Mouse (Mus musculus) liver, postnatal 0 days (tissue): ENCODE measurements around the gene Pla2g16. TPM values are rescaled to one million over a fixed set of nuclear protein-coding genes. Genes with fewer than 3 reads are reported as not detected.

Source experiments
- ATAC-seq: fragments of 200-750 bp; cut with Nextera tagmentation; 2 replicates; pipeline ENCODE4 v1.8.0; 2017; ENCODE audit warnings: mild to moderate bottlenecking, moderate library complexity
- DNase-seq: peaks from one replicate; pipeline ENCODE4 v3.0.0-alpha.2; 2016
- H3K27ac ChIP-seq: fragments of 300-500 bp; sonication (generic); 2 replicates; pipeline ENCODE4 v1.5.1; 2014; ENCODE audit warnings: antibody characterized with exemption, moderate library complexity, mild to moderate bottlenecking, low read depth
- H3K27me3 ChIP-seq: fragments of 300-500 bp; sonication (generic); 2 replicates; pipeline ENCODE4 v1.6.1; 2014; ENCODE audit warnings: low read length, control low read depth, mixed read lengths; ENCODE audit not compliant: insufficient read depth
- H3K36me3 ChIP-seq: fragments of 300-500 bp; sonication (generic); replicated peaks from 2 replicates; pipeline ENCODE4 v1.6.1; 2014; ENCODE audit warnings: mild to moderate bottlenecking, control low read depth, low read length, moderate library complexity, mixed read lengths; ENCODE audit not compliant: insufficient read depth
- H3K4me1 ChIP-seq: fragments of 300-500 bp; sonication (generic); 2 replicates; pipeline ENCODE4 v1.6.1; 2014; ENCODE audit warnings: antibody characterized with exemption, mild to moderate bottlenecking, control low read depth; ENCODE audit not compliant: insufficient read depth
- H3K4me2 ChIP-seq: fragments of 300-500 bp; sonication (generic); 2 replicates; pipeline ENCODE4 v1.6.1; 2014; ENCODE audit warnings: low read depth, mild to moderate bottlenecking, low read length, moderate library complexity, mixed read lengths
- H3K4me3 ChIP-seq: fragments of 300-500 bp; sonication (generic); 2 replicates; pipeline ENCODE4 v1.5.1; 2014; ENCODE audit warnings: low read depth, low read length
- H3K9ac ChIP-seq: fragments of 300-500 bp; sonication (generic); replicated peaks from 2 replicates; pipeline ENCODE4 v1.6.1; 2014; ENCODE audit warnings: mild to moderate bottlenecking, moderate library complexity
- H3K9me3 ChIP-seq: fragments of 300-500 bp; sonication (generic); 2 replicates; pipeline ENCODE4 v1.6.1; 2016; ENCODE audit warnings: mild to moderate bottlenecking, control low read depth, low read length, mixed read lengths
- CTCF ChIP-seq: sonication (generic); IDR thresholded peaks from 2 replicates; pipeline ENCODE4 v1.5.1; 2016; ENCODE audit warnings: antibody characterized with exemption, low read depth
- EP300 ChIP-seq: IDR thresholded peaks from 2 replicates; pipeline ENCODE4 v1.6.1; 2016; ENCODE audit warnings: antibody characterized with exemption, low read depth, mild to moderate bottlenecking
- WGBS: fragments of 180-500 bp; shearing (Covaris S2); extraction: QIAGEN DNeasy Blood & Tissue Kit; methylation state at CpG from one replicate; pipeline ENCODE4 v1.1.7; 2014; ENCODE audit not compliant: insufficient replicate concordance; 5-methylcytosine and 5-hydroxymethylcytosine counted together
- polyA plus RNA-seq: library from polyadenylated mRNA; unstranded; fragments of >200 nt; fragmentation: Nextera tagmentation; extraction: Ambion mirVana; gene quantifications from 2 replicates; pipeline ENCODE4 v1.2.1, GENCODE M21; 2015

Pla2g16 gene
- polyA plus RNA-seq, 1 experiment from 2014 or later = 16.0 TPM

DNA sequence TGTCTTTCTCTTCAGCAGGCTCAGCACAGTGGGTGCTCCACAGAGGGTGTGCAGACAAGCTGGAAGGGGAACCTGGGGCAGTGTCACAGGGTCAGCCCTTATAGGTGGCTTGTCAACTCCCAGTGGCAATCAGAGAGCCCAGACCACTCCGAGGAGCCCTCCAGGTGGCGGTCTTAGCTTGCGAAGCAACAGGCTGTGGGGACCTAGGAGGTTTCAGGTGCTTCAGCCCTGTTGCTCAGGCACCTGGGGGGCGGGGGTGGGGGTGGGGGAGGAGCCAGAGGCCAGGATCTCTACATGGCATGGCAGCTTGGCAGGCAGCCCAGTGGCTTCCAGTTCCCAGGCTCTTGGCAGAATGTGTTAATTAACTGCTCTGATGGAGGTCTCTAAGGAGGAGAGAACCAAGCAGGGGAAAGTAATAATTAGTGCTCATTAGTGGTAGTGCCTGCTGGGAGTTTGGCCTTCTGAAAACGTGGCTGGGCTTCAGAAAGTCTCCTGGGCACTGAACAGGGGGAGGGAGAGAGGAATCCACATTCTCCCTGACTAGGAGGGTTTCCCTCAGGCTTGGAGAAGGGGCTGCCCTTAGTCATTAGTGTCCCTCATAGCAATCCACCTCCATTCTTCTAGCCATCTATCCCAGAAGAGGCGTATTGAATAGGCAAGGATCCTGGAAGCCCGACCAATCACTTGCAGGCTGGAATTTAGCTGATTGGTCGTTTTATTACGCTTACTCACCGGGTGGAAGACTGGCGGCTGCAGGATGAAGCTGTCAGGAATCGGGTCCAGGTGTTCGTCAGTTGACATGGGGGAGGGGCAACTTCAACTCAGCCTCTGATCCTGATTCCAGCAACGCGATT is 48.9 kb downstream of the Pla2g16 start:
- Histone ChIP-seq H3K27me3 (peaks cover 10% of the 10 kb centered on the region; the same call in 1 of the 2 replicates), H3K9ac (no peak overlapping the region; the same call in 1 of the 2 replicates), H3K9me3 (no peaks in the 10 kb centered on the region), H3K4me2 (peak overlapping the region; percentile 59), H3K27ac (no peak overlapping the region), H3K4me3 (0 out of 2 replicates have a peak overlapping the region, but pooled peaks have one; percentile 9), H3K36me3 (no peaks in the 10 kb centered on the region), H3K4me1 (peaks cover 8% of the 10 kb centered on the region)
- ATAC-seq (no peak), DNase-seq (peak; percentile 41)
- TF ChIP-seq EP300 = no peak
- TF ChIP-seq CTCF = no peak
- WGBS = 18% methylated on average over 15 of the region's 15 CpGs

DNA sequence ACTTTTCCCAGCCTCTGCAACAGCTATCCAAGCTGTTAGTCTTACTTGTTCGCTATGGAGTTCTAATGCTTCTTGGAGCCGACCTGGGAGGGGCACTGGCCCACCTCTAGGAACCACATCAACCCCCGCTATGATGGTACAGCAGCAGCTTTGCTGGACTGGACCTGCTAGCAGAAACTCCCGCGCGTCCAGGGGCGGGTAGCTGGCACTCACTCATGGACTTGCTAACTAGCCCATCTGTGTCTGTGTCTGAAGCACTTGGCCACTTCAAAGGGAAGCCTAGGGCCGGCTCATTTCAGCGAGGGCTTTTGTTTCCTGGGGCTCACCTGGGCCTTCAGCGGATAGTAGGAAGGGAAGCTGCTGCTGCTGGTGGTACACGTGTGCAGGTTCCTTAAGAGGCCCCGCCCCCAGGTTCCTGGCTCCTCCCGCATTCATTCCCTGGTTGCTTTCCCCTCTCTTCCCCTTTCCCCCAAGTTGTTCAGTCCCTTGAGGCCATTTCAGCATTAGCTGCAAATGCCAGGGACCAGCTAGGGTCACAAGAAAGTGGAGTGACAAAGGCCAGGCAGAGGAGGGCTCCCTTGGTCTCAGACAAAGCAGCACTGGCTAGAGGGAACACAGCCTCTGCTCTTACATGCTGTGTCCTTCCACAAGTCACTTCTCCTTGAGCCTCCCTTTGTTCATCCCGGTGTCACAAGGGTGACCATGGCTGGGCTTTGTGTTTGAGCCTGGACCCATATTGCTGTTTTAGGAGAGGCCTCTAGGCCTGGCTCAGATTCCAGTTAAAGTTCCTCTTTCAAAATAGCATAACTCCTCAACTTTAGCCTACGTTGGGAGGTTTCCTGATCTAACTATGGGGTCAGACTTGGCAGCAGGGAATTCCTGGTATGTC is 49.8 kb downstream of the Pla2g16 start, which contains the start of gene Lgals12:
Gene Lgals12 (minus strand): TSS at position 393 of the 889 bp plus-strand sequence.
- no peak for TF ChIP-seq EP300
- no peak for TF ChIP-seq CTCF
- ATAC-seq = no peak
- Histone ChIP-seq H3K27ac (no peak within 1 kb of the TSS), H3K4me2 (peak within 1 kb of the TSS; percentile 59), H3K27me3 (peaks cover 17% of the 10 kb centered on the region), H3K36me3 (no peaks in the 10 kb centered on the region), H3K9ac (no peak within 1 kb of the TSS; the same call in 1 of the 2 replicates), H3K4me1 (peaks cover 10% of the 10 kb centered on the region), H3K9me3 (no peaks in the 10 kb centered on the region), H3K4me3 (0 out of 2 replicates have a peak within 1 kb of the TSS, but pooled peaks have one; percentile 9)
- DNase-seq = no peak
- 15% methylated on average over 15 of the region's 15 CpGs for WGBS

DNA sequence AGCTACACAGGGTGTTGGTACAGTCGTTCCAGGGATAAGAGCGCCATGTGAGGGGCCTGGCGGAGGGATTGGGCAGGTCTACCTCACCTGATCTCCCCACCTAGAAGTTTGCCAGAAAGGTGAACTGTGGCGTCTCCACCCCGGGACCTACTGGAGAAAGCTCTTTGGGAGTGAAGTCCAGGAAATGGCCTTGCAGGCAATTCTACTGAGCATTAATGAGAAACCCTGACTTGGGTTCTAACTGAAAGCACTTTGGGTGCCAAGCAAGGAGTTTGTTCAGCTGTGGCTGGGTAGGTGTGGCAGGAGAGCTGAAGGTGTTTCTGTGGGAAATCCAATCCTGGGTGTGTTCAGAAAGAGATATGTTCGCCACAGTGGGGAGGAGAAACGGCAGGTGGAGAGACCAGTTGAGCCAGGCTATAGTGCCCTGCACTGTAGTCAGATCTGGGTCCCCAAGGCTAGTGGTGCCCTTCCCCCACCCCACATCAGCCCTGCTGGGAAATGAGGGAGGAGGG is 50.5 kb downstream of the Pla2g16 start:
- no peak for TF ChIP-seq EP300
- DNase-seq (no peak), ATAC-seq (no peak)
- peaks cover 22% of the 10 kb centered on the region for H3K27me3 ChIP-seq
- H3K9me3 ChIP-seq = no peaks in the 10 kb centered on the region
- no peak overlapping the region for H3K4me2 ChIP-seq
- H3K36me3 ChIP-seq = no peaks in the 10 kb centered on the region
- WGBS = 72% methylated on average over 7 of the region's 7 CpGs
- peaks cover 15% of the 10 kb centered on the region for H3K4me1 ChIP-seq
- no peak overlapping the region for H3K4me3 ChIP-seq
- no peak overlapping the region for H3K27ac ChIP-seq
- H3K9ac ChIP-seq = no peak overlapping the region

DNA sequence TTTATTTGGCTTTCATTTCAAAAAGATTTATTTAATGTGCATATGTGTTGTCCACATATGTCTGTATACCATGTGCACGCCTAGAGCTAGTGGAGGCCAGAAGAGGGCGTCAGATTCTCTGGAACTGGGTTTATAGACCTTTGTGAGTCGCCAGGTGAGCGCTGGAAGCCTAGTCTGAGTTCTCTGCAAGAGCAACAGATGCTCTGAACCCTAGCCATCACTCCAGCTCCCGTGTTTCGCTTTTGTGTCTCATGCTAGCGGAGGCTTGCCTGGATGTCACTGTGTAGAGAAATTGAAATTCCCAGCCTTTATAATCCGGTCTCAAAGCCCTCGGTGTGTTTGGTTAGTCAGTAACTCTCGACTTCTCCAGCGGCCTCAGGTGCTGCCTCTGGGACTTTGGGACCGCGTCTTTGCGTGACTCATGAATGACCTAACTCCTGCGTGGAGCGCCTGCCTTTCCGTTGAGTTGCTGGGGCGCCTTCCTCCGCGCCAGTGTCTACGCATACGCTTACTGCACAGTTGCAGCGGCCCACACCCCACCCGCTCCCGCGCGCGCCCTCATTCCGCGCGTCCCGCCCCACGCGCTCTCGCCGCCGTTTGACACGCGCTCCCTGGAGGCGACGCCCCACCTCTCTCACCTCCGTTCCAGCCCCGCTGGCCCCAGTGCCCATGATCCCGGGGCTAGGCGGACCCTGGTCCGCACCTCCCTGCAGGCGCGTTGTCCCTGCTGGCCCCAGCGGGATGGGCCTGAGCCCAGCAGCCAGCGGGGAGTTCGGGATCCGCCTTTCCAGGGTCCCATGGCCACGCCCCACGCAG is 54.9 kb downstream of the Pla2g16 start, which contains the start of gene Hrasls5:
Gene Hrasls5 (plus strand): TSS at position 600 of the 816 bp plus-strand sequence.
- Histone ChIP-seq H3K4me3 (peak within 1 kb of the TSS; percentile 32), H3K9me3 (no peaks in the 10 kb centered on the region), H3K9ac (no peak within 1 kb of the TSS), H3K36me3 (no peaks in the 10 kb centered on the region), H3K27ac (no peak within 1 kb of the TSS), H3K4me2 (peak within 1 kb of the TSS; percentile 62), H3K27me3 (peaks cover 18% of the 10 kb centered on the region), H3K4me1 (peaks cover 7% of the 10 kb centered on the region)
- TF ChIP-seq EP300 (no peak), CTCF (no peak)
- 0 out of 2 replicates have a peak, but pooled peaks have one; percentile 10 for ATAC-seq
- 6% methylated on average over 54 of the region's 54 CpGs for WGBS
- DNase-seq = no peak

DNA sequence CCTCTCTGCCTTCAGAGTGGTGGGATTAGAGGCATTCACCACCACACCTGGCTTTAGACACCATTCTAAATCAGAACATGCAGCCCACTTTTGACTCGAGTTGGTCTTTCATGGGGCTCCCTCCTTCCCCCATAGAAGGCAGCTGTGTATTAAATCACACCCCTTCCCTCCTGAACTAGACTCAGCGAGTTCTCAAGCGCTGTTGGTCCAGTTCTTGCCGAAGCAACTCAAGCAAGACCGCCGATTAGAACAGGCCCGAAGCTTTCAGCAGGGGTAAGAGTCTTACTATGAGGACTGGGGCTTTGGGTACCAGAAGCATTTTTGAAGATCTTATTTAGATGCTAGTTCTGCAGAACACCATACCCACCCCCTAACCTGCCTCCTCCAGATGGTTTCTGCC is 55.9 kb downstream of the Pla2g16 start:
- Histone ChIP-seq H3K27me3 (peaks cover 18% of the 10 kb centered on the region), H3K4me3 (no peak overlapping the region), H3K9me3 (no peaks in the 10 kb centered on the region), H3K4me2 (no peak overlapping the region), H3K36me3 (no peaks in the 10 kb centered on the region), H3K4me1 (peaks cover 7% of the 10 kb centered on the region), H3K9ac (no peak overlapping the region), H3K27ac (no peak overlapping the region)
- no peak for DNase-seq
- no peak for TF ChIP-seq EP300
- TF ChIP-seq CTCF = no peak
- 86% methylated on average over 7 of the region's 7 CpGs for WGBS
- no peak for ATAC-seq
